Mouse (Mus musculus): ENCODE results near the gene Mettl26. TPM values are rescaled to one million over a fixed set of nuclear protein-coding genes. Genes with fewer than 3 reads are reported as not detected.
"Not testable (repeated sequence)": the region's sequence is repeated elsewhere in the genome, so short reads cannot be mapped to it uniquely, and the experiment has no call there.

The Mettl26 gene
- polyA plus RNA-seq, 1 experiment = 78.1 TPM

DNA sequence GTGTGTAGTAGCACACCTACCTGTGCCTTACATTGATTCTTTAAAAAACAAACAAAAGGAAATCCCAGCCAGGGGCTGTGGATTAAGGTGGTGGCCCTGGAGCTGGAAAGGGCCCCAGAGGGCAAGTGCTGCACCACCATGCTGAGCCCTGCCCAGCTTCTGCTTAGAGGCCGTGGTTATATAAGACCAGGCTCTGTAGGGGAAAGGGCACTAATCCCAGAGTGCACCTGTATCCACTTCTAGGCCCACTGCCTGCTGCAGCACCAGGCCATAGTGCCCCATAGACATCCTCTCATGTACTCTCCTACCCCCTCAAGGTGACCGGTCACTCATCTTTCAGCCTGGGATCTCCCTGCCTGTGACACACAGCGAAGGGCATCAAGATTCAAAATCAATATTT lies 8.7 kb upstream of the Mettl26 start:
- 97% methylated on average over 3 of the region's 3 CpGs for WGBS
- no peak for DNase-seq
- Histone ChIP-seq H3K4me1 (ENCODE audit: control insufficient read depth, insufficient read depth, low read length) (peaks cover 14% of the 10 kb centered on the region), H3K4me3 (replicated peaks; ENCODE audit: extremely low read depth, low read depth, low read length) (no peak overlapping the region)
- TF ChIP-seq POLR2A (IDR thresholded peaks at IDR 0.05; ENCODE audit: borderline replicate concordance, extremely low read depth, low read depth, low read length) (no peak), CTCF (IDR thresholded peaks at IDR 0.05; ENCODE audit: insufficient read depth, low read length) (no peak)

- WGBS = 14% methylated on average over 7 of the region's 7 CpGs
- Histone ChIP-seq H3K4me1 (ENCODE audit: control insufficient read depth, insufficient read depth, low read length) (peaks cover 11% of the 10 kb centered on the region), H3K4me3 (replicated peaks; ENCODE audit: extremely low read depth, low read depth, low read length) (peak overlapping the region; percentile 75)
- DNase-seq = no peak
- TF ChIP-seq CTCF (IDR thresholded peaks at IDR 0.05; ENCODE audit: insufficient read depth, low read length) (no peak), POLR2A (IDR thresholded peaks at IDR 0.05; ENCODE audit: borderline replicate concordance, extremely low read depth, low read depth, low read length) (no peak)
These were observed 7.4 kb upstream of the Mettl26 start for GRCm38 (mm10) chr17:25867509-25867835.

GRCm38 (mm10) chr17:25867836-25868600 lies 6.9 kb upstream of the Mettl26 start:
- DNase-seq = peak; percentile 48
- WGBS = under 1% methylated on average over 42 of the region's 42 CpGs
- Histone ChIP-seq H3K4me1 (ENCODE audit: control insufficient read depth, insufficient read depth, low read length) (peaks cover 11% of the 10 kb centered on the region), H3K4me3 (replicated peaks; ENCODE audit: extremely low read depth, low read depth, low read length) (peak overlapping the region; percentile 75)
- TF ChIP-seq CTCF (IDR thresholded peaks at IDR 0.05; ENCODE audit: insufficient read depth, low read length) (no peak), POLR2A (IDR thresholded peaks at IDR 0.05; ENCODE audit: borderline replicate concordance, extremely low read depth, low read depth, low read length) (no peak)

- peak within 1 kb of the TSS; percentile 75 for H3K4me3 ChIP-seq (replicated peaks; ENCODE audit: extremely low read depth, low read depth, low read length)
- H3K4me1 ChIP-seq (ENCODE audit: control insufficient read depth, insufficient read depth, low read length) = peaks cover 11% of the 10 kb centered on the region
- TF ChIP-seq CTCF (IDR thresholded peaks at IDR 0.05; ENCODE audit: insufficient read depth, low read length) (no peak), POLR2A (IDR thresholded peaks at IDR 0.05; ENCODE audit: borderline replicate concordance, extremely low read depth, low read depth, low read length) (peak; percentile 13; the same call in 1 of the 2 replicates)
- peak; percentile 84 for DNase-seq
- WGBS = 1% methylated on average over 24 of the region's 24 CpGs
These were observed 6.2 kb upstream of the Mettl26 start, which contains the start of gene Mcrip2 for GRCm38 (mm10) chr17:25868601-25869191. TSS of gene Mcrip2 (minus strand) at chr17:25868764.

- H3K4me3 ChIP-seq (replicated peaks; ENCODE audit: extremely low read depth, low read depth, low read length) = no peak overlapping the region
- DNase-seq = no peak
- no peak for TF ChIP-seq POLR2A (IDR thresholded peaks at IDR 0.05; ENCODE audit: borderline replicate concordance, extremely low read depth, low read depth, low read length)
- TF ChIP-seq CTCF (IDR thresholded peaks at IDR 0.05; ENCODE audit: insufficient read depth, low read length) = no peak
- WGBS = 85% methylated on average over 8 of the region's 8 CpGs
- H3K4me1 ChIP-seq (ENCODE audit: control insufficient read depth, insufficient read depth, low read length) = peaks cover 11% of the 10 kb centered on the region
These were observed 5.4 kb upstream of the Mettl26 start for GRCm38 (mm10) chr17:25869498-25869897.

DNA sequence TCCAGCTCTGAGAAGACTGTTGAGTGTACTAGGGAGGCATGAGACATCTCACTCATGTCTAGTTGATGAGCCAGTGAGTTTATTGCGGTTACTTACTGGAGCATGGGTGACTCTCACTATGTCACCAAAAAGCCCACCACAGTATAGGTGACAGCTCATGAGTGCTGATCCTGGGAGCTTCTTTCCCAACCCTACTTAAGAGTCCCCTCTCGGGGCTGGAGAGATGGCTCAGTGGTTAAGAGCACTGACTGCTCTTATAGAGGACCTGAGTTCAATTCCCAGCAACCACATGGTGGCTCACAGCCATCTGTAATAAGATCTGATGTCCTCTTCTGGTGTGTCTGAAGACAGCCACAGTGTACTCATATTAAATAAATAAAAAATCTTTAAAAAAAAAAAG lies 4.9 kb upstream of the Mettl26 start:
- Histone ChIP-seq H3K4me1 (ENCODE audit: control insufficient read depth, insufficient read depth, low read length) (peaks cover 11% of the 10 kb centered on the region), H3K4me3 (replicated peaks; ENCODE audit: extremely low read depth, low read depth, low read length) (no peak overlapping the region)
- TF ChIP-seq CTCF (IDR thresholded peaks at IDR 0.05; ENCODE audit: insufficient read depth, low read length) = no peak
- TF ChIP-seq POLR2A (IDR thresholded peaks at IDR 0.05; ENCODE audit: borderline replicate concordance, extremely low read depth, low read depth, low read length) = no peak
- 86% methylated on average over 2 of the region's 2 CpGs for WGBS
- no peak for DNase-seq

DNA sequence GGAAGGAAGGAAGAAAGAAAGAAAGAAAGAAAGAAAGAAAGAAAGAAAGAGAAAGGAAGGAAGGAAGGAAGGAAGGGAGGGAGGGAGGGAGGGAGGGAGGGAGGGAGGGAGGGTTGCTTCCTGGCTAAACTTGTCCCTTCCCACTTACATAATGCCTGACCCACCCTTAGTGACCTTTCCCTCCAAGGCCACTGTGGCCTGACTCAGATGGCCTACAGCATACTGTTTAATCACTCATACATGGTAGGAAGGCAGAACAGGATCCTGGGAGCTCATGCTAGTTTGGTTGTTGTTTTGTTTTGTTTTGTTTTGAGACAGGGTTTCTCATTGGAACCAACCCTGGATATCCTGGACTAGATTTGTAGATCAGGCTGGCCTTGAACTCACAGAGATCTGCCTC lies 3.3 kb upstream of the Mettl26 start:
- not testable (repeated sequence) for H3K4me3 ChIP-seq (replicated peaks; ENCODE audit: extremely low read depth, low read depth, low read length); DNase-seq
- H3K4me1 ChIP-seq (ENCODE audit: control insufficient read depth, insufficient read depth, low read length) = peaks cover 14% of the 10 kb centered on the region

DNA sequence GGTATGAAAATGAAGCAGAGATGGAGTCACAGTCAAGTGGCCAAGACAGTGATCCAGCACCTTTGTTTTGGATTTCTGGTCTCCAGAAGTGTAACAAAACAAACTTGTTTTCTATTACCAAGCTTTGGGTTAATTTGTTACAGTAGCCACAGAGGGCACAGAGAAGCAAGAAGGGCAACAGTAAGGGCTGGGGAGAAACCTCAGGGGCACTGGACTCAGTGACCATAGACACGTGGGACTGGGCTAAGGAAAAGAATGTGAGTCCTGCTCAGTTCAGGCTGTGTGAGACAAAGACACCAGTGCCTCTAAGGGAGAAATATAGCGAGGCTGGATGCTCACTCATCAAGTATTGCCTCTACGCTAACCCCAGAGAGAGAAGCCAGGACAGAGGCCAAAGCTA lies 2.2 kb upstream of the Mettl26 start:
- Histone ChIP-seq H3K4me3 (replicated peaks; ENCODE audit: extremely low read depth, low read depth, low read length) (no peak overlapping the region), H3K4me1 (ENCODE audit: control insufficient read depth, insufficient read depth, low read length) (peaks cover 11% of the 10 kb centered on the region)
- 85% methylated on average over 3 of the region's 3 CpGs for WGBS
- no peak for DNase-seq
- TF ChIP-seq POLR2A (IDR thresholded peaks at IDR 0.05; ENCODE audit: borderline replicate concordance, extremely low read depth, low read depth, low read length) (no peak), CTCF (IDR thresholded peaks at IDR 0.05; ENCODE audit: insufficient read depth, low read length) (no peak)

- no peak for TF ChIP-seq POLR2A (IDR thresholded peaks at IDR 0.05; ENCODE audit: borderline replicate concordance, extremely low read depth, low read depth, low read length)
- TF ChIP-seq CTCF (IDR thresholded peaks at IDR 0.05; ENCODE audit: insufficient read depth, low read length) = no peak
- Histone ChIP-seq H3K4me3 (replicated peaks; ENCODE audit: extremely low read depth, low read depth, low read length) (no peak overlapping the region), H3K4me1 (ENCODE audit: control insufficient read depth, insufficient read depth, low read length) (peaks cover 8% of the 10 kb centered on the region)
- no peak for DNase-seq
- WGBS = 65% methylated on average over 11 of the region's 11 CpGs
These were observed 1.3 kb upstream of the Mettl26 start for GRCm38 (mm10) chr17:25873405-25874147.

All from lung, adult 2 months (tissue).